Mouse (Mus musculus) neural tube, embryonic 14.5 days (tissue): Measurements from ENCODE around the gene Mllt10. TPM values are rescaled to one million over a fixed set of nuclear protein-coding genes. Genes with fewer than 3 reads are reported as not detected.

Source experiments
- ATAC-seq: fragments of 200-750 bp; cut with Nextera tagmentation; 2 replicates; pipeline ENCODE4 v1.8.0; 2017; ENCODE audit warnings: low read depth, mild to moderate bottlenecking, moderate TSS enrichment, moderate library complexity
- H3K27ac ChIP-seq: fragments of 300-500 bp; sonication (generic); 2 replicates; pipeline ENCODE4 v1.5.1; 2014; ENCODE audit warnings: low read depth, mild to moderate bottlenecking, control low read depth, low read length, moderate library complexity, mixed read lengths
- H3K27me3 ChIP-seq: fragments of 300-500 bp; sonication (generic); 2 replicates; pipeline ENCODE4 v1.6.1; 2014; ENCODE audit warnings: low read length; ENCODE audit not compliant: control insufficient read depth, insufficient read depth
- H3K36me3 ChIP-seq: fragments of 300-500 bp; sonication (generic); 2 replicates; pipeline ENCODE4 v1.6.1; 2014; ENCODE audit warnings: low read length, mixed read lengths; ENCODE audit not compliant: control insufficient read depth, insufficient read depth
- H3K4me1 ChIP-seq: fragments of 300-500 bp; sonication (generic); 2 replicates; pipeline ENCODE4 v1.6.1; 2014; ENCODE audit warnings: low read length; ENCODE audit not compliant: control insufficient read depth, insufficient read depth
- H3K4me2 ChIP-seq: fragments of 300-500 bp; sonication (generic); 2 replicates; pipeline ENCODE4 v1.6.1; 2014; ENCODE audit warnings: mild to moderate bottlenecking, low read depth, low read length, control low read depth
- H3K4me3 ChIP-seq: fragments of 300-500 bp; sonication (generic); 2 replicates; pipeline ENCODE4 v1.5.1; 2014; ENCODE audit warnings: low read depth, low read length, control low read depth, mixed read lengths
- H3K9ac ChIP-seq: fragments of 300-500 bp; sonication (generic); replicated peaks from 2 replicates; pipeline ENCODE4 v1.6.1; 2014; ENCODE audit warnings: low read depth, mild to moderate bottlenecking, control low read depth, low read length, mixed read lengths
- H3K9me3 ChIP-seq: fragments of 300-500 bp; sonication (generic); 2 replicates; pipeline ENCODE4 v1.6.1; 2016; ENCODE audit warnings: low read length; ENCODE audit not compliant: control insufficient read depth
- WGBS: fragments of 180-500 bp; shearing (Covaris S2); extraction: QIAGEN DNeasy Blood & Tissue Kit; methylation state at CpG from one replicate; pipeline ENCODE4 v1.1.7; 2014; 5-methylcytosine and 5-hydroxymethylcytosine counted together
- polyA plus RNA-seq: library from polyadenylated mRNA; unstranded; fragments of >200 nt; fragmentation: Nextera tagmentation; extraction: Ambion mirVana; gene quantifications from 2 replicates; pipeline ENCODE4 v1.2.1, GENCODE M21; 2014

Mllt10 gene
- polyA plus RNA-seq, 1 experiment from 2014 or later: 34.6 TPM

GRCm38 (mm10) chr2:18063763-18064251 is 8.8 kb downstream of the Mllt10 start:
- peaks cover 9% of the 10 kb centered on the region; the same call in 1 of the 2 replicates for H3K4me1 ChIP-seq
- no peaks in the 10 kb centered on the region for H3K9me3 ChIP-seq
- no peaks in the 10 kb centered on the region for H3K27me3 ChIP-seq
- H3K27ac ChIP-seq: peak overlapping the region; percentile 99
- H3K4me3 ChIP-seq: peak overlapping the region; percentile 88
- under 1% methylated on average over 18 of the region's 18 CpGs for whole genome bisulfite sequencing
- H3K4me2 ChIP-seq: peak overlapping the region; percentile 72
- peak; percentile 69 for ATAC-seq
- peak overlapping the region; percentile 98 for H3K9ac ChIP-seq
- 0 out of 2 replicates have a peak, but pooled peaks cover 3% of the 10 kb centered on the region for H3K36me3 ChIP-seq

GRCm38 (mm10) chr2:18064356-18064858 is 9.4 kb downstream of the Mllt10 start:
- H3K27me3 ChIP-seq: no peaks in the 10 kb centered on the region
- 0 out of 2 replicates have a peak, but pooled peaks cover 3% of the 10 kb centered on the region for H3K36me3 ChIP-seq
- no peaks in the 10 kb centered on the region for H3K9me3 ChIP-seq
- H3K27ac ChIP-seq: peak overlapping the region; percentile 99
- ATAC-seq: peak; percentile 96
- WGBS: under 1% methylated on average over 37 of the region's 58 CpGs
- peak overlapping the region; percentile 98 for H3K9ac ChIP-seq
- peaks cover 6% of the 10 kb centered on the region; the same call in 1 of the 2 replicates for H3K4me1 ChIP-seq
- peak overlapping the region; percentile 88 for H3K4me3 ChIP-seq
- H3K4me2 ChIP-seq: peak overlapping the region; percentile 72

GRCm38 (mm10) chr2:18064941-18065707 is 10.1 kb downstream of the Mllt10 start:
- peaks cover 6% of the 10 kb centered on the region; the same call in 1 of the 2 replicates for H3K4me1 ChIP-seq
- peak overlapping the region; percentile 88 for H3K4me3 ChIP-seq
- under 1% methylated on average over 28 of the region's 85 CpGs for WGBS
- peak overlapping the region; percentile 99 for H3K27ac ChIP-seq
- 0 out of 2 replicates have a peak, but pooled peaks cover 3% of the 10 kb centered on the region for H3K36me3 ChIP-seq
- peak overlapping the region; percentile 98 for H3K9ac ChIP-seq
- H3K27me3 ChIP-seq: no peaks in the 10 kb centered on the region
- peak overlapping the region; percentile 72 for H3K4me2 ChIP-seq
- H3K9me3 ChIP-seq: no peaks in the 10 kb centered on the region
- ATAC-seq: peak; percentile 60

- Histone ChIP-seq H3K9ac (peak overlapping the region; percentile 98), H3K4me2 (peak overlapping the region; percentile 72), H3K9me3 (no peaks in the 10 kb centered on the region), H3K4me3 (peak overlapping the region; percentile 88), H3K36me3 (0 out of 2 replicates have a peak, but pooled peaks cover 3% of the 10 kb centered on the region), H3K27ac (peak overlapping the region; percentile 99), H3K4me1 (peaks cover 6% of the 10 kb centered on the region; the same call in 1 of the 2 replicates), H3K27me3 (no peaks in the 10 kb centered on the region)
- 6% methylated on average over 6 of the region's 6 CpGs for WGBS
- no peak for ATAC-seq
These were observed 10.6 kb downstream of the Mllt10 start for GRCm38 (mm10) chr2:18065708-18066030.

- ATAC-seq: no peak
- Histone ChIP-seq H3K4me2 (peak overlapping the region; percentile 72; the same call in 1 of the 2 replicates), H3K36me3 (0 out of 2 replicates have a peak, but pooled peaks cover 3% of the 10 kb centered on the region), H3K4me3 (no peak overlapping the region), H3K27ac (no peak overlapping the region), H3K9ac (no peak overlapping the region), H3K9me3 (no peaks in the 10 kb centered on the region), H3K27me3 (no peaks in the 10 kb centered on the region), H3K4me1 (peaks cover 6% of the 10 kb centered on the region; the same call in 1 of the 2 replicates)
These were observed 11.4 kb downstream of the Mllt10 start for GRCm38 (mm10) chr2:18066436-18066835.

GRCm38 (mm10) chr2:18068071-18068796 is 13.2 kb downstream of the Mllt10 start:
- 96% methylated on average over 4 of the region's 4 CpGs for WGBS
- Histone ChIP-seq H3K9ac (no peak overlapping the region), H3K4me2 (no peak overlapping the region), H3K36me3 (0 out of 2 replicates have a peak, but pooled peaks cover 3% of the 10 kb centered on the region), H3K27ac (no peak overlapping the region), H3K27me3 (no peaks in the 10 kb centered on the region), H3K9me3 (no peaks in the 10 kb centered on the region), H3K4me3 (no peak overlapping the region), H3K4me1 (peaks cover 6% of the 10 kb centered on the region; the same call in 1 of the 2 replicates)
- no peak for ATAC-seq

- Histone ChIP-seq H3K27me3 (no peaks in the 10 kb centered on the region), H3K27ac (no peak overlapping the region), H3K4me1 (no peaks in the 10 kb centered on the region), H3K4me3 (no peak overlapping the region), H3K9ac (no peak overlapping the region), H3K4me2 (no peak overlapping the region), H3K9me3 (no peaks in the 10 kb centered on the region), H3K36me3 (peaks cover 8% of the 10 kb centered on the region; the same call in 1 of the 2 replicates)
- ATAC-seq: no peak
- WGBS: 93% methylated on average over 2 of the region's 2 CpGs
These were observed 16.9 kb downstream of the Mllt10 start for GRCm38 (mm10) chr2:18071947-18072346.

- Histone ChIP-seq H3K4me3 (no peak overlapping the region), H3K4me1 (no peaks in the 10 kb centered on the region), H3K4me2 (no peak overlapping the region), H3K9me3 (no peaks in the 10 kb centered on the region), H3K27me3 (no peaks in the 10 kb centered on the region), H3K27ac (no peak overlapping the region), H3K9ac (no peak overlapping the region), H3K36me3 (peaks cover 20% of the 10 kb centered on the region)
- ATAC-seq: no peak
- WGBS: 93% methylated on average over 2 of the region's 2 CpGs
These were observed 25.3 kb downstream of the Mllt10 start for GRCm38 (mm10) chr2:18080182-18080860.
